Mouse (Mus musculus) gastrocnemius, adult 18-20 months (tissue): ENCODE data around the gene Daam1. TPM values are rescaled to one million over a fixed set of nuclear protein-coding genes. Genes with fewer than 3 reads are reported as not detected.

Experiments used
- DNase-seq: peaks from one replicate; pipeline ENCODE4 v3.0.0; 2021; ENCODE audit warnings: low spot score
- total RNA-seq, 2 experiments: library from RNA; stranded (reverse); gene quantifications; 2 replicates each; pipeline ENCODE4 v1.2.3; 2021

The Daam1 gene
- total RNA-seq, 2 experiments from 2014 or later = 9.5 to 11.7 TPM

GRCm38 (mm10) chr12:71863846-71864543, 33.1 kb downstream of the Daam1 start:
- DNase-seq = peak; percentile 76

GRCm38 (mm10) chr12:71864544-71864897, 33.6 kb downstream of the Daam1 start:
- DNase-seq = no peak

GRCm38 (mm10) chr12:71865937-71866336, 35.1 kb downstream of the Daam1 start:
- no peak for DNase-seq

DNA sequence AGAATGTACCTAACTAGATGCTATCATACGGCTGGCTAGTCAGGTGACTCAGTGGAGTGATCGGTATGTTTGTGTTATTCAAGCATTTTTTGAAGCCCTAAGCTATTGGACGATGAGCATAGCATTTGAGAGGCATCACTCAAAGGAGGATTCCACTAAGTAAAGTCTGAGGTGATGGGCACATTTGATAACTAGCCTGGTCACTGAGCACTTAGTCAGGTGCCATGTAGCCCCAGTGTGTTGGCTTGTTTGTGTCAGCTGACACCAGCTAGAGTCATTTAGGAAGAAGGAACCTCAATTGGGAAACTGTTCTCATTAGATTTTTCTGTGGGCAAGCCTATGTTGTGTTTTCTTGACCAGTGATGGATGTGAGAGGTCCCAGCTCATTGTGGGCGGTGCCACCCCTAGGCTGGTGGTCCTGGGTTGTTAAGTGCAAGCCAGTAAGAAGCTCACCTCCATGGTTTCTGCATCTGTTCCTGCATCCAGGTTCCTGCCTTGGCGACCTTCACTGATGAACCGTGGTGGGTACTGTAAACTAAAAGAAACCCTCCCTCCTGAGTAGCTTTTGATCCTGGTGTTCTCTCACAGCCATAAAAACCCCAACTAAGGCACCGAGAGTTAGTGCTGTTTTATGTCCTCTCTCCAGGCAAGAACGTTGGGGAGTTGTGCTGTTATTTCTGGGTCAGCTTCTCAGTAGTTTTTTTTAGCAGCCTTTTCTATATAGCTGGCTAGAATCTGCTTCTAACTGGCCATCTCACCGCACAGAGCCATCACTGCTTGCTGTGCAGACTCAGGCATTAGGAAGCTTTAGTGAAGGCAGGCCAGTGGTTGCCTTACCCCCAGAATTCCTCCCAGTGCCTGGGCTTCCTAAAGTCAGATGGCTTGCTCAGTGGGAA, 36.7 kb downstream of the Daam1 start:
- no peak for DNase-seq

DNA sequence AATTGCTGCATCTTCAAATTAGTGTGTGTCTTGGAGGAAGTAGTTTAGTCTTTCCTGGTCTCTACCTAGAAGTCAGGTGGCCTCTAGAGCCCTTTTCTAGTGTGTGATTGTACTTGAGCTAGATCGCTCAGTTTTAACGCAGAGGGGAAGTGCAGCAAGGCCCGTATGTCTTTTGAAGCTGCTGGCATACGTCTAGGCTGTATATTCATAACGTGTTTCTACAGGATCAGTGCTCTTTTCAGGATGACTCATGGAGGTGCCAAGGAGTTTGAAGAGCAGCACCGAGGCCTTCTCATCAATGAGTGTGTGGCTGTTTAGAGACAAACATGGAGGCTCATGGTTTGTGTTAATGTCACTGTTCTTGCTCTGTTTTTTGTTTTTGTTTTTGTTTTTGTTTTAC, 39.8 kb downstream of the Daam1 start:
- no peak for DNase-seq

DNA sequence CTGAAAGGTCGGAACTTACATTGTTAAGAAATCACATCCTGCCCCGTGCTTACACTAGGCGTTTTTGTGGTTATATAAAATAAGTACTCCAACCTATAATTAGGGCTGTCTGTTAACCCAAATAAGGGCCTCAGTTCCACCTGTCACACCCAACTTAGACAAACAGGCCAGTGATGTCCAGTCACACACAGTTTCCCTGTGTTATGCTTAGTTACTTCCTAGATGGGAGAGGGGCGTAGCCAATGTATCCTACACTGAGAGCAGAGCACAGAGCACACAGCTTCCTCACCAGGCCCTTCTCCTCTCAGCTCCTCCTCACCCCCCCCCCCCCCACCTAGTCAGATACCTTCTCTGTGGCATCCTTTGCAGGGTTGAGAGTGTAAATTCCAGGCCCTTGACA, 41.5 kb downstream of the Daam1 start:
- no peak for DNase-seq

GRCm38 (mm10) chr12:71874561-71874960, 43.7 kb downstream of the Daam1 start:
- no peak for DNase-seq

DNA sequence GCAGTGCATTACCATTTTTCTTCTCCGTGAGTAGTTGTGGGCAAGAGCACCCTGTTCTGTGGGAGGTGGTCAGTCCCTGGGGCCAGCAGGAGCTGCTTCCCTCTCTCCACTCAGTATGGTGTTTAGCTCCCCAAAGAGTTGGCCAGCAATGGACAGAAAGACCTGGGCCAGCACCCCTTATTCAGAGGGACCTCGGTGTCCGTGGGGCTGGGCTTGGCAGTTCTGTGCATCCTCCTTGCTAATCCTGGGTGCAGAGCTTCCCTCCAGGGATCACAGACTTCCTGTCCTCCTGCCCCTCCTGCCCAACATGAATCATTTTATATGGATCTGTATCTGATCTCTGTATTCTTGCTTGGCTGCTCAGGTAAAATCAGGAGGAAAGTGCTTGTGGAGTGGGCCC, 44.1 kb downstream of the Daam1 start:
- DNase-seq = no peak

GRCm38 (mm10) chr12:71875761-71876489, 45.0 kb downstream of the Daam1 start:
- no peak for DNase-seq

DNA sequence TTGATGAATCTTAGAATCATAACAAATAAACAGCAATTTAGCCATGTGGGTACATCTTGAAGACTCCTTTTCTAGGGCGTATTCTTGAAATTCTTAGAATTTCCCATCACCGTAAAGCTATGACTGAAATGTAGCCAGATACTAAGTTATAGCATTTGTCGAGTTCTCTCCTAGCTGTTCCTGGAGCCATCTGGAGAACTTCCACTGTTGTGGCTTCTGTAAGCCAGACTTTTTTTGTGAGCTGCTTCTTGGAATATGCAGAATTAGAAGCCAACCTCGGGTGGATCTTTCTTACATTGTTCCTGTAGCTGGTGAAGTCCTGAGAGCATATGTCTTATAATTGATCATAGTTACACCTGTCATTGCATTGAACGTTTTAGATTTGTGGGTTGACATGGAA, 50.1 kb downstream of the Daam1 start:
- no peak for DNase-seq

DNA sequence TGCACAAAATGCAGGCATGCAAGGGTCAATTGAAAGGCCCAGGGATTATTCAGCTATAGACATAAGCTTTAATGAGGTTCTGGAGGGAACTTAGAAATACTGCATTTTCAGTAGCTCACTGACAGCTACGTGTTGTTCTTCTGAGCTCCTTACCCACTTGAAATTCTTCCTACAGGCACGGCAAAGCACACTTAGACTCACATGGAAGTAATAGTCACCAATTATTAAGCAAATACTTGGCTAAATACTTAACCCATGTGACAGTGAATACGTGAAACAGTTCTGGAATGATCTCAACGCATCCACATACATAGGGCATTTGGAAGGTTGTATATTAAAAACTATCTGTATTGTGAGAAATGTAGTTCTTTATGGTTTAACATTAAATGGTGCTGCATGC, 50.6 kb downstream of the Daam1 start:
- DNase-seq = no peak

DNA sequence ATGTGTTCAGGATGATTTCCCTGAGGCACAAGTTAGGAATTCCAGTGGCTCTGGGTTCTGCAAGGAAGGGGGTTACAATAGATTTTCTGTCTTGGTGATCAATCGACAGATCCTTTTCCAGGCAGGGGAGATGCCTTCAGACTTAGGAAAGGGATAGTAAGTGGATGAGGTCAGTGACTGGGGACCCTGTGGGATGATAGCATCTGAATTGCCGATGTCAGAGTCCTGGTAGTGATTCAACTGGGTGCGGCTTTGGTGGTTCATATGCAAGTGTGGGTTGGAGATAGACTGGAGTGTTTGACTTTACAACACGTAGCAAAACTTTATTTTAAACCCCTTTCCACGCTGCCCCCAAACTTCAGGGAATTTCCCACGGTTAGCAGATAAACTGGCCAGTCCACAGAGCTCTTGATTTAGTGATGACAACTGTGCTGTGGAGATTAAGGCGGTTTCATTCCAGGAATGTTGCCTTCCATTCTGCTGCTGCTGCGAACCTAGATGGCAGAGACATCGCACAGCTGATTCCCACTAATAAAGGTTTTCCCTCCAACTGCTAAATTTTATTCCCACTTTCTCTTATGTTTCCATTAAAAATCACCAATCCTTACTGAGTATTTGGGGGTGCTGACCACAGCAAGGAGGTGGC, 52.3 kb downstream of the Daam1 start:
- DNase-seq = peak; percentile 39

- peak; percentile 41 for DNase-seq
Observed at GRCm38 (mm10) chr12:71885170-71885574, 54.3 kb downstream of the Daam1 start.

- peak; percentile 67 for DNase-seq
Observed at GRCm38 (mm10) chr12:71885717-71886116, 54.8 kb downstream of the Daam1 start.

- peak; percentile 38 for DNase-seq
Observed at GRCm38 (mm10) chr12:71886406-71886805, 55.5 kb downstream of the Daam1 start.

DNA sequence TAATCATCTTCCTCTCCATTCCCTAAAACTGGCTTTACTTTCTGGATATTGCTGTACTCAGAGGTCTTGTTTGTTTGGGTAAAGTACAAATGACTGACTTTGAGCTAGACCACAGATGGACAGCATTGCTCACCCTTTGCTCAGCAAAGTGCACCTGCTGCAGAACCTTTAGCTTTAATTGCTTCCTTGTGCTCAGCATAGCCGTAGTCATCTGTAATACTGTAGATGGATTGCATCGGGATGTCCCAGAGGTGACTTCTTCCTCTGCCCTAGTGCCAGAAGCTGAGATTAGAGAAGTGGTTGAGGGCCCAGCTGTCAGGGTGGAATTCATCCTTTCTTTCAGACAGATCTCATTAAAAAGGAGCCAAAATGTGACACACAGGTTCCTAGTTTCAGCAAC, 56.1 kb downstream of the Daam1 start:
- no peak for DNase-seq

DNA sequence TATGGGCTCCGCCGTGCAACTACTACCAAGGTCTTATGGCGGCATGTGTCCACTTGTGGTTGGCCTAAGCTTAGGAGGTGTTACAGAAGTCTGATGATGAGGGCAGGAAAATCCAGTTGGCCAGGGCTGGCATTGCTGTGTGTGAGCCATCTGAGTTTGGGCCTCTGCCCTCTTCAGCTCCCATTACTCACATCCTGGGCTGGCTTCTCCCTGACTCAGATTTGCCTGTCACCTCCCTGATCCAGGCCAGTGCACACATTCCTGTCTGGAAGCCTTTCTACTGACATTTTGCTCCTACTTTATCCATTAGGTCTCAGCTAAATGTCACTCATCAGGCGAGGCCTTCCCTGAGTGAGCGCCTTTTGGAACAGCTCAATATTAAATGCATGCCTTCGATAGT, 57.5 kb downstream of the Daam1 start:
- DNase-seq = peak; percentile 73

- DNase-seq = no peak
Observed at GRCm38 (mm10) chr12:71889266-71889665, 58.4 kb downstream of the Daam1 start.

GRCm38 (mm10) chr12:71890282-71890681, 59.4 kb downstream of the Daam1 start:
- no peak for DNase-seq

DNA sequence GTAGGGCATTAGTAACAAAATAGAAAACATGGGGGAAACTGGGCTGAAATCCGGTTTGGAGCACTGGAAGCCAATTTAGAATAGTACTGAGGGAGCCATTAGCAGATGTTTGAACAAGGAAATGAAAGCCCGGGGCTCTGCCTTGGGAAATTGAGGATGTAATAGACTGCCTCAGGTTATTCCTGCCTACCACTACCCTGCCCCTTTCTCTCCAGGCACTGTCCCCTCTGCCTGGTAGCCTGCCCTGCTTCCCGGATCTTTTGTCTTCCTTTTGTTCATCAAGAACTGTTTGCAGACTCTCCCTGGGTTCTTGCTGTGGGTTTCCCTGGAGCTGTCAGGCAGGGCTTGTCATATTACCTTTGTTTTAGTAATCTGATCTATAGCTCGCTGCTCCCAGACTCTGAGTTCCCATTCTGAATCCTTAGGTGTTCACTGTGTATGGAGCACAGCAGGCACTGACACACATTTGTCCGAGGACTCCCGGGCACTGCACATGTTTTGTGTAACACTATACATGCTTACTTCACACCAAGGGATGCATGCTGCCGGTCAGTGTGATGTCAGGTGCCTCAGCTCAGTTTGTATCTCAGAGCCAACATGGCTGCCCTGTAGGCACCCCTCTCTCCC, 61.0 kb downstream of the Daam1 start:
- no peak for DNase-seq

DNA sequence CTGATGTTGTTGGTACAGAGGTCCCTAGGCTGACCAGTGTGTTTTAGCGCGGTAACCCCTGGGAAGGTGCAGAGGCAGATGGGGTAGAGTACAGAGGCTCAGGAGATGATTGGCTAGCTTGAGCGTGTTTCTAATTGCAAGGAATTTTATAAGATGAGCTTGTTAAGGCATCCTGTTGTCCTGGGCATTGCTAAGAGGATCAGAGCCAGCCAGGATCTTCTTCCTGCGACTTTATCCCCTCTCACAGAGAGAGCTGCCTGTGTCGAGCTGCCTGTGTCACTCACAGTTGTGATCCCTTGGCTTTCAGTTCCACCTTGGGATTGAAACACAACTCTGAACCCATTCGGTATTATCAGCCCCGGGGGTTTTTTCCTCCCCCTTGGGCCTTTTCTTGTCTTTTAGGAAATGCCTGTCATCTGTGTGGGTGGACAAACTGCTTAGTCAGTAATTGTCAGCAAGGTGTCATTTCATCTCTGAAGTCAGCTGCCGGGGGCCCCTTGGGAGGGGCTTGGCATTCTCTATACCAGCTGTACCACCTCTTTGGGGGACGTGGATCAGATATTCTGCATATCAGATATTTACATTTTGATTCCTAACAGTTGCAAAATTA, 62.2 kb downstream of the Daam1 start:
- no peak for DNase-seq
